Mouse (Mus musculus): ENCODE results near the gene Ccr7.

Ccr7 gene

GRCm38 (mm10) chr11:99154987-99155641 is at the start of gene Ccr7:
Gene Ccr7, minus strand, starts transcription at chr11:99155077.
- in situ Hi-C loops (cut with MboI, MseI) = no loop called here

DNA sequence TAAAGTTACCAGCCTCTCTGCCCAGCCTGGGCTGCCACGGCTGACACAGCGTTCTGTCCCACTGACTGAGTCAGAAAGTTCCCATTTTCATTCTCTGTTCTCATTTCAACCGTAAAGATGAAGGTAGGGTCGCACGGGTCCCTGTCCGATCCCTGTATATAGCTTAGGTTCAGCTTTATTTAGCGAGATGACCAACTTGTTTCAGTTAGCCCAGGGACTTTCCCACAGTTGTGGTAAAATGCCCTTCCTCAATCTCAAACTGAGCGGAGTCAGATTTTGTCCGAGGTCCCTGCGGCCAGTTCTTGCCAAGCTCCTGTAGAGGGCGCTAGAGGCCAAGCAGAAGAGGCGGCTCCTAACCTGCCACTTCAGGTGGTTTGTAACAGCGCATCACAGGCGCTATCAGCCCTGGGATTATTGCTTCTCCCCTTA is 34.3 kb upstream of the Ccr7 start:
- in situ Hi-C loops (cut with MboI, MseI) = loop anchor here (5.0 to 10.0 kb wide), 2 partner anchors 103 to 196 kb away; partner anchors contain the start of gene Krt10

DNA sequence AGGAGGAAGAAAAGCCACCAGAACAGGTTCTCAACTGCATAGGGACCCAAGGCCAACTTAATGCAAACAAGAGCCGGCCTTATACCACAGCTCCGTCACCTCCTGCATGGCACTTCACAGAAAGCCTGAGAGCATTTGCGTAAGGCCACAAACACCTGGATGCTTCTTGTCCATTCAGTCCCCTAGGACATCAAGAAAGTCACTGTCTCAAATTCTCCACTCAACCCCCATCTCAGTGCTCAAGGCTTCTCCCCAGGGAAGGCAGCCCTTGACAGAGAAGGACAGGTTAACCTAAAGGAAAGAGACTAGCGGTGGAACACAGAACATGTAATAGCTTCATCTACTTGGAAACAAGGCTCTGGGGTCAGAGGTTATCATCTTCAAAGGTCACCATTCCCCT is 32.5 kb upstream of the Ccr7 start:
- in situ Hi-C loops (cut with MboI, MseI) = loop anchor here (5.0 to 10.0 kb wide), 2 partner anchors 105 to 197 kb away; partner anchors contain the start of gene Krt10

DNA sequence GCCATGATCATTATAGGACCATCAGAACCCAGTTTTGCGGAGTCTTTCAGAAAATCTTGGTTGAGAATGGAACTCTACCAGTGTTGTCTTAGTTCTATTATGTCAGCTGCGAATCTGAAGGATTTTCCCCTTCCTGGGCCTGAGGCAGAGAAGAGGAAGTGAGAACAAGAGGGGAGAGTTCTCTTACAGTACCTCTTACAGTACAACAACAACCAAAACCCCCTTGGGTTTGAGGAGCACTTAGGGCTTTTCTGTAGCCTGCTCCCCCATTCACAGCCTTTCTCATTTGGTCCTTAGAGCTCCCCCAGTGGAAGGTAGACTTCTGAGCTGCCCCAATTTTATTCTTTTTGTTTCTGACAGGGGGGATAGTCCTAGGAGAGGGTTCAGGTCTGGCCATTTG is 32.0 kb upstream of the Ccr7 start:
- in situ Hi-C loops (cut with MboI, MseI) = loop anchor here (5.0 to 10.0 kb wide), 2 partner anchors 105 to 198 kb away; partner anchors contain the start of gene Krt10

GRCm38 (mm10) chr11:99182575-99182974 is 27.7 kb upstream of the Ccr7 start:
- in situ Hi-C loops (cut with MboI, MseI) = loop anchor here (10.0 kb wide), 1 partner anchor 202 kb away; the partner anchor contains the start of gene Krt10

DNA sequence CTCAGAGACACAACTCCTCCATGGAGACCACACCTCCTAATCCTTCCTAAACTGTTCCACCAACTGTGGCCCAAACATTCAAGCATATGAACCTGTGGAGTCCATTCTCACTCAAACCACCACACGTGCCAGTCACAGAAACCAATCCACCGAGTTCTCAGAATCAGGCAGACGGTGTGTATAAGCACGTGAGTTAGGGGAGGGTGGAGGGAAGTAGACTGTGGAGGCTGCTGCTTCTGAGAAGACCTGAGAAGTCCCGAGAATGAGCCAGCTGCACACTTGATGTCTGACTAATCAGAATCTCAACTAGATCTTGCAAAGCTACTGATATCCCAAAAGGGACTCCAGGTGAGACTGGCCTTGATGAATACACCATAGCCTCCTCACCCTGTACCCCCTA is 25.2 kb upstream of the Ccr7 start:
- in situ Hi-C loops (cut with MboI, MseI) = loop anchor here (10.0 kb wide), 1 partner anchor 205 kb away; the partner anchor contains the start of gene Krt10

GRCm38 (mm10) chr11:99177925-99178198 is 23.0 kb upstream of the Ccr7 start:
- in situ Hi-C loops (cut with MboI, MseI) = no loop called here

GRCm38 (mm10) chr11:99177054-99177924 is 22.4 kb upstream of the Ccr7 start:
- in situ Hi-C loops (cut with MboI, MseI) = no loop called here

- in situ Hi-C loops (cut with MboI, MseI) = no loop called here
Measured at GRCm38 (mm10) chr11:99172002-99172401, 17.1 kb upstream of the Ccr7 start.

GRCm38 (mm10) chr11:99171442-99171841 is 16.6 kb upstream of the Ccr7 start:
- in situ Hi-C loops (cut with MboI, MseI) = no loop called here

DNA sequence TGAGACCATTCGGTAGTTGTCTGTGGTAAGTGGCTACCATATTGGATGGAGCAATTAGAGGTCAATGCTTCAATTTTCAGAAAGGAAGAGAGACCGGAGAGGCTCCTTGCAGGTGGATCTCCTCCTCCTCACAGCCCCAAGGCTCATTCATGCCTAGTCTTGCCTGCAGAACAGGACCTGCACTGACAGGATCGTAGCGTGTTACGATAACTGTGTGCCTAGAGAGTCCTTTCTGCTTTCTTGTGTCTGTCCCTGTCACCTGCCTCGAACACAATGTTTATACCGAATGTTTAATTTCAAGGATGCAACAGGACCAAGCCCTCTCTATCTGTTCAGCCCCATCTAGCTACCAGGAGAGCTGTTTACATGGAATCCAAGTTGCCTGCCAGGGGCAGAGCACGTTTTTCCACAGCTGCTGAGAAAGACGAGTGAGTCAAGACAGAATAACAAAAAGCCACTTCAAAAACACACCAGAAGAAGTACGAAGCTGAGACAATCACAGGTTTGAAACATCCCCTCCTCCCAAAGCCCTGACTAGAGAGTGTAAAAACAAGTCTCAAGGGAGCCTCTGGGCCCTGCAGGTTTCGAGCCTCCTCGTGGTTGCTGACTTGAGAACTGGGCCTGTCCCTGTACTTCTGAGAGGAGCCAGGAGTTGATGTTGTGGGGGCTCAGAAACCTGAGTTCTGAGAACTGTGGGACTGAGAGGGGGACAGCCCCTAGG is 15.8 kb upstream of the Ccr7 start:
- in situ Hi-C loops (cut with MboI, MseI) = no loop called here

GRCm38 (mm10) chr11:99170005-99170404 is 15.1 kb upstream of the Ccr7 start:
- in situ Hi-C loops (cut with MboI, MseI) = no loop called here

DNA sequence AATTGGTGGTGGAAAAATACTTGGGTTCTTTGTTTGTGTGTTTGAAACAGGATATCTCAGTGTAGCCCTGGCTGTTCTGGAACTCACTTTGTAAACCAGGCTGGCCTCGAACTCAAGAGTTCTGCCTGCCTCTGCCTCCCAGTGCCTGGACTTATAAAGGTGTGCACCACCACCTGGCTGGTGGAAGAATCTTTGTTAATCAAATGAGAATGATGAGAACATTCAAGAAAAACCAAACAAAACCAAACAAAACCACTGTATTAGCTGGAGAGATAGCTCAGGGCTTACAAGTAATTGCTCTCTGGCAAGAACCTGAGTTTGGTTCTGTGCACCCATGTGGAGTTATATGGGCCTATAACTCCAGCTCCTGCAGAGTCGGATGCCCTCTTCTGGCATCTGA is 14.6 kb upstream of the Ccr7 start:
- in situ Hi-C loops (cut with MboI, MseI) = loop anchor here (5.0 kb wide), 1 partner anchor 33 kb away; no protein-coding TSS in a partner anchor

GRCm38 (mm10) chr11:99168030-99168474 is 13.2 kb upstream of the Ccr7 start:
- in situ Hi-C loops (cut with MboI, MseI) = loop anchor here (5.0 kb wide), 1 partner anchor 34 kb away; no protein-coding TSS in a partner anchor

DNA sequence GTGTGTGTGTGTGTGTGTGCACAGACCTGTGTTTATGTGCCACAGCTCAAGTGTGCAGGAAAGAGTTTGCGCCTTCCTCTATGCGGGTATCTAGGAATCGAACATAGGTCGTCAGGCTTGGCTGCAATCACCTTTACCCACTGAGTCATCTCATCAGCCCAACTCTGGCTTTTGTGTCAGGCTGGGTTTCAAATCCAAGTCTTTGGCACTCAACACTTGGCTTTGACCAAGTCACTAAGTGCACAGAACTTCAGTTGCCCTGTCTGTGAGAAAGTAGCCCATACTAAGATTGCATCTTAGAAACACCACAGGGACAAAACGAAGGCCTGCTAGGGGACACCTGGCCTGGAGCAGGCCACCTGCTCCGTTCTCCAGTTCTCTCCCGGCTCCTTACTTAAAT is 12.7 kb upstream of the Ccr7 start:
- in situ Hi-C loops (cut with MboI, MseI) = loop anchor here (5.0 kb wide), 1 partner anchor 35 kb away; no protein-coding TSS in a partner anchor

DNA sequence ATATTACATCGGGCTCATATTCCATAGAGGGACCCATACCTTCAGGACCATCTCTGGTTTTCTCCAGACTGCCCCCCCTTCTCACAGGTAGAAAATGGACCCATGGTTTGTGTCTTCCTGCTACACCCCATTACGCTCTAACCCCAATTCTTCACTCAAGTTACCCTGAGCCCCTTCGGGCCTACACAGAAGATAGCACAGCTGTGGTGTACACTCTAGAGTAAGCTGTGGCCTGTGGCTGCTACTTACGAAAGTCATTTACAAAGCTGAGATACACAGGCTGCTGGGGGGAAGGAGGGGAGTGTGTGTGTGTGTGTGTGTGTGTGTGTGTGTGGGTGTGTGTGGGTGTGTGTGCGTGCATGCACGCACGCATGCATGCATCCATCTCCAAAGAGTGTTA is 11.4 kb upstream of the Ccr7 start:
- in situ Hi-C loops (cut with MboI, MseI) = loop anchor here (5.0 kb wide), 1 partner anchor 36 kb away; no protein-coding TSS in a partner anchor

DNA sequence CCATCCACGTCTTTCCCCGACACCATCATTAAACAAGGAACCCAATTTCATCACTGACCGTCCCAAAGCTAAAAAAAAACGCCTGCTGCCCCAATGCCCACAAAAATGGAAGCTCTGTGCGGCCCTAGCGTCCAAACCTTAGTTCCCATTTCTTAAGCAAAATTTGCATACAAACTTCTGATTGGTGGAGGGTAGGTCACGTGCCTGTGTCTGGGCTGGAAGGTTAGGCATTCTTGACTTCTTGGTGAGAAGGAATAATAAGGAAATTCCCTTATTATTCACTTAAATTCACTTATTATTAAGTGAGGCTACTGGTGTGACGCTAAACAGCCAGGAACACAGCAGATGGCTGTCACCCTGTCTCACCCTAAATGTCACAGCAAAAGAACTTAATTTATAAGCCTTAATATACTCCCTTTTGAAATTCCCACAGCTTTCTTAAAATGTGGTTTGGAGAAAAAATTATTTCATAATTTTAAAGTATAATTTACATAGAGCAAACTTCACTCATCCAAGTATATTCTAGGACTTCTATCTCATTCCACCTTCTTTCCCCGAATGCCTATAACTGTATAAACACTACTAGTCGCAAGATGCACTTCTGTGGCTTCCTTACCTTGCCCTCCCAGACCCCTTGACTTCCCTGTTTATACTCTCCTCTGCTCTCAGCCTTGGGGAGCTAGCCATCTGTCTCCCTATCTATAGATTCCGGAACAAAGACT is 10.3 kb upstream of the Ccr7 start:
- in situ Hi-C loops (cut with MboI, MseI) = loop anchor here (5.0 kb wide), 1 partner anchor 37 kb away; no protein-coding TSS in a partner anchor

DNA sequence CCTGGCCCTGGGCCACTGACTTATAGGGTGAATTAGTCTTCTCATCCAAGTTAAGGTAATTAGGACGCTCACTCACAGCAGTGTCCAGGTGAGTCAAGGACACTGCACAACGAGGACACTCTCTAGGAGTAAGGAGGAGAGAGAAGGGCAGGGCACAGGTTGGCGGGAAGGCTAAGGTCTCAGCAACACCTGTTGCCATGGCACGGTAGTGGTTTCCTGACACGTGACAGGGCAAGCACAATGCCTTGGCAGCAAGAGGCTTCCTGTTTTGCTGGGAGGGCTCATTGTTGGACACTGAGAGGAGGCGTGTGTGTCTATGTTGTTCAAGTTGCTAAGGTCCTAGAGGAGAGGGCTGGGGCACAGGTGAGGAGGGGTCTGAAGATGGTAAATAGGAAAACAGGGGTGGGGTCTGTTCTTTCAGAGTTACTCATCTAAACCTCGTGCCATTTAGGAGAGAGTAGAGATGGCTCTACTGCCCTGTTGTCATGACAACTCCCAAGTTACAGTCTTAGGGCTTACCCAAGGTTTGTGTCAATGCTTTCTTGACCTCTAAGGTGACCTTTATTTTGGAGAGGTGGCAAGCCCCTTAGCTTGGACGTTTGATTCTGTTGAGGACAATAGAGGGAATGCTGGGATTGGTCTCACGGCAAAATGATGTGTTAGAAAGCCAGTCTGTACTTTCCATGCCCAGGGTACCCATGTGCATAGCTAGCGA is 8.3 kb upstream of the Ccr7 start:
- in situ Hi-C loops (cut with MboI, MseI) = no loop called here

DNA sequence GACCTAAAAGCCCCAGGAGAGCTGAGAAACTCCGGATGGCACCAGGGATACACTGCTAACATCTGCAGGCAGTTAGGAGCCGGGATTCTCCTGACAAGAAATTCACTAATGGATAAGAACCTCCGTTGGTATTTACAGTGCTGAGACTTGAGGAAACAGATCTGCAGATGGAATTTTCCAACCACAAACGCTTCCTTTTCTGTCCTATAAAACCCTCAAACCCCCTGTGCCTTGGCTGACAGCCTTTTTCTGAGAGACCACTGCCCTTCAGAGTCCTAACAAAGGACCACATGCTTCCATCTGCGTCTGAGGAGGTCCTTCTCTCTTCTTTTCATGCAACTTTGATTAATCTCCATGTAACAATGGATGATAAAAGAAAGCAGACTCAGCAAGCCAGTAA is 6.8 kb upstream of the Ccr7 start:
- in situ Hi-C loops (cut with MboI, MseI) = no loop called here

DNA sequence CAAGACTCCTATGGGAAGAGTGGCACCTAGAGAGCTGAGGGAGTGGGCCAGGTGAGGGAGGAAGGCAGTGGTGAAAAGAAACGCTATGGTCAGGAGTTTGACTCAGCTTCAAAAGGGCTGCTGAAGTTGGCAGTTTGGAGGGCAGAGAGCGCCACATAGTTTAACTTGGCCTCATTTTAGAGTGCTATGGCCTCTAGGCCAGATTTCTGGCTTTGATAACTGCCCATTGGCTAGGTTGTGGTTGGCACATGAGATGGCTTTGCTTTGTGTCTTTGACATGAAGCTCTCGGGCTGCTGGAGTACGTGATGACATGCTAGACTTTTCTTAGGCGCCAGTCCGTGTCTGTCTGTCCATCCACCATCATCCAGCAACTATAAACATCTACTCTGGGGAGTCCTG is 5.4 kb upstream of the Ccr7 start:
- in situ Hi-C loops (cut with MboI, MseI) = no loop called here

Data from T-helper 2 cell (primary cell).